Mouse (Mus musculus): ENCODE results near the gene Clpb.

The Clpb gene

DNA sequence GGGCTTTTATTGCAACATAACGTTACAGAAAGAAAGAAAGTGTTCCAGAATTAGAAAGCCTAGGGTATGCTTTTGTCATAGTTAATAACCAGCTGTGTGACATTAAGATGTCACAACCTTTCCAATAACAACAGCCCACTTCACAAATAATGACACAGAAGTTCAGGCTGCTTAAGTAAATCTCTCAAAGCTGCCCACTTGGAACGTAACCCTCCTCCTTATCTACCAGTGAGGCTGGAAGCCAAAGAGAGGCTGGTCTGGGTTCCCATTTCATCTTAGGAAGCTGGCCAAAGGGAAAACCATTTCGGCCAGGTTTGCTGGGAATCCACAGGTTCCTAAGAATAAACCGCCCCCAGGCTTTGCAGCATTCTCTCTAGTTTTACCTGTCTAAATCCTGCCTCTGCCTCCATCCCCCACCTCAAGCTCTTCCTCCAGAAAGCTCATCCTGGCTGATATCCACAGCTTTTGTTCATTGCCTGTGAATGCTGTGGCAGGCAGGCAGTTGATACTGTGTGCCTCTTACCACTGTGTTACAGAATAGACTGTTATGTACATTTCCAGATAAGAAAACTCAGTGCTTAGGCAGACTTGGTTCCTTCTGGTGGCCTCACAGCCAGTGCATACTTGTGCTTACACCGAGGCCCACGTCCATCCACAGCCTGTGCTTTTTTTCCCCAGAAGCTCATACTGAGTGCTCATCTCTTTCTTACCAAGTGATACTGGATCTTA is 12.8 kb downstream of the Clpb start:
- DNase-seq: no peak

DNA sequence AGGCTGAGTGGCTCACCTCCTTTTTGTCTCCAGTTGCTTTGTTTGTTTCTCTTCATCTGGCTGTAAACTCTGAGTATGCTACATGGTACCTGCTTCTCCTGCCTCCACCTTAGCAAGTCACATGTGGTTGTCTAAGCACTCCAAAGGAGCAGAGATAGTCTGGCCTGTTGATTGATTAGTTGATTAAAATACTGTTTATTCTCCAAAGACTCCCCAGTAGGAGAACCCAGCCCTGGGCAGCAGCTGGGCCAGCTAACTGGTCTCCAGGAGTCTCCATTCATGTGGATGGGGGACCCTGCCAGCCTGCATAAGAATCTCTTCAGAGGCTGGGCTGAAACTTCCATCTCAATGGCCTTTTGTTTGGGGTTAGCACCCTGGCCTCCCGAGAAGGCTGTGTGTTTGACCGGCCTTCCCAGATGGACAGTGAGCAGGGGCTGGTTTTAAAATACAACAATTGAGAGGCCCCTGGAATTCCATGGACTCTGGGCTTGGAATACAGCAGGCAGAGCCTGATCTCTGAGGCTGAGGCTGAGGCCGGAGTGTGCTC is 13.4 kb downstream of the Clpb start:
- no peak for DNase-seq

DNA sequence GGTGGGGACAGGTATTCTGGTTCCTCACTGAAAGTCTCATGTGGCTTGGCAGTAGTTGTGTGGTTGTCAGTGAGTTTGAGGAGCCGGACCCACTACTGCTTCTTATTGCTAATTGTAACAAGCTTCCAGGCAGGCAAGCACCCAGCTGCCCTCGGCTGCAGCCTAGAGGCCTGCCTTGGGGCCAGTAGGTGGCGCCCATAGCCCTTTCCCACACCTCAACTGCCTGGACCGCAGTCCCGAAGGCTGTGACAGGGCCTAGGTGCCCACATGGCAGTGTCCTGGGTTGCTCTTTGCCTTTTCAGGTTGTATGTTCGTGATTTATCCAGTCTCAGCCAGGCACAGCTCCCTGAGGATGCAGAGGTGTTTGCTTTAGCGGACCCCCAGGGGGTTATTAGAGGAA is 16.2 kb downstream of the Clpb start:
- DNase-seq: peak; percentile 83 to 90

DNA sequence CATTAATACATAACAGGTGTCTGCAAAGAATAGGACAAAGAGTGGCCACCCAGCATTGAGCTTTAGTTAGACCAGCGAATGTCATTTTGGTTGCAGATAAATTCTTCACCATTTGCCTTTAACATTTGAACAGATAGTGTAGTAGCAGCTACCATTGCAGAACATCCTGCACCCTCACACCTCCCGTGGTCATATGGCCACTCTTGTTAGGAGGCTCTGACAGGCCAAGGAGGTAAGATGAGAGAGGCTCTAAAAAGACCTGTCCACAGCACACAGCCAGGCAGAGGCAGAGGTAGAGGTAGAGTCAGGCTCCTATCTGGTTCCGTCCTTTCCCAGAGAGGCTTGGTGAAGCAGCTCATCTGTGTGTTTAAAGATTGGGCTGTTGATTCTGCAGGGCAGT is 17.5 kb downstream of the Clpb start:
- no peak for DNase-seq

DNA sequence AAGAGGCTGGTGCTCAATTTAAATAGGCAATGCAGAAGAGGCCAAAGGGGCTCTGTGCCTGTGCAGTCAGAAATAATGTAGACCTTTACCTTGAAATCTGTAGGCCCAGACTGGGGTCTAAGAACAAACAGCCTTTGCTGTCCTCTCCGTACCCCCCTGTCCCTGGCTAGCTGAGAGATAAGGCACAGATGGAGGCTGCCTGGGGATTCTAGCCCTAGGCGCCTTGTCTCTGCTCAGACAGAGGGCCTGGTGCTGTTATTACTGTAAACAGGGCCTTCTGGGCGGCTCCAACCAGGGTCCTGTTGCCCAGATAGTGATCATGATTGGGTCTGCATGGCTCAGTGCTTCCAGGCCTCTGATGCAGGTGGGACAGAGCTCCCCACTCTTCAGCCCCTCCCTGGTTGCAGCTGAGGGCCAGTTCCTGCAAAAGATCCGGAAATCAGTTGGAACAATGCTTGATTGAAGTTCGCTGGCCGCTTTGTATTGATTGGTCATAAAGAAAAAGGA is 18.2 kb downstream of the Clpb start:
- DNase-seq: no peak

DNA sequence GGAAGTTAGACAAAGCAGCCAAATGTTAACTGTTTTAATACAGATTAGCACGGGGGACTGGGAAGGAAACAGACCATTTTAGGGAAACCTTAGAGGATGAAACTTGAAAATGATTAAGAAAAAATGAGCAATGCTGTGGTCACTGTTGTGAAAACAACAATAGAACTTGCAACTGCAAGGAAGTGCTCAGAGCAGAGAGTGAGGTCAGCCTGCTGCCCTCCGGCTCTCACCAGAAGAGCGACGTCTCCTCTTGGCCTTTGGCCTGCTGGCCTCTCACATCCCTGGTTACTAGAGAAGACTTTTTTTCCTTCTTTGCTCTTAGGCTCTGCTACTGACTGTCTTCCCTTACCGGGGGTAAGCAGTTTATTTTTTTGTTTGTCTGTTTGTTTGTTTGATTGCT is 19.5 kb downstream of the Clpb start:
- DNase-seq: no peak

DNA sequence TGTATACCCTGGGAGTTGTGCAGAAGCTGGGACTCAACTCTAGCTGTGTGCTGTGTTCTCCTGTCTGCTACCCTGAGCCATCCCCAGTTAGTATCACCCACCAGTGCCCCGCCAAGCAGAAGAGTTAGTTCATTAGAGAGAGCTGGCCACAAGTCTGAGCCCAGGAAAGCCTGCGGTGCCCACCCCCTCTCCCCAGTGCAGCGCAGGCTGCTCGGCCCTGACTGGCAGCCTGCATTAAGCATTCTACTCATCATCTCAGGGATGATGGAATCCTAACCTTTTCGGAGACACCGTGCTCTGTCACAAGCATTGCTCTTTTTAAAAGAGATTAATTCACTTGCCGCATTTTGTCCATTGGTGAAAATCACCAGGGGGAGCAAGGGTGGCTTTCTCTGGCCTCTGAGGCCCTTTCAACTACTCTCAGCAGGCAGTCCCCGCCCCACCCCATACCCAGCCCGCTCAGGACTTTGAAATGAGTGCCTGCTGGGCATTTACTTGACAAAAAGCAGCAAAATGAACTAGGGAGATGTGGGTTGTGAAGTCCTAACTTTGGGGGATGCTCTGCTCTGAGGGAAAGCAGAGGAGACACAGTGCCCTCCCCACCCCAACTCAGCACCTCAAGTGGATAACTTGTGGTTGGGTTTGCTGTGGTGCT is 20.7 kb downstream of the Clpb start:
- no peak for DNase-seq

DNA sequence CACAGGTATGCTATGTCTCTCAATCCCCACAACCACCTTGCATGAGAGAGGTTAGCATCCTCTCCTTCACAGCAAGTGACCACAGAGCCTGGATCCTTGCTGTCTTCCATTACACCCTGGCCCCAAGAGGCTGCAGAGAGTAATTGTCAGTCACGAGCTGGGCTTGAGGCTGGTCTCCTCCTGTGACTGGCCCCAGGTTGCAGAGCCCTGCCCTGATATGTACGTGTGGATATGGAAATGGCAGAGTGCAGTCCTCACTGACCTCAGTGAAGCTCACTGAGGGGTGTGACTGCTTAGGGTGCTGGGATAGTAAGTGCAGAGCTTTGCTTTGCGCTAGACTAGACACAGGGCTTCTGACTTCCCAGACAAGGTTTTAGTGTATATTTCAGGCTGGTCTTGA is 21.2 kb downstream of the Clpb start:
- no peak for DNase-seq

DNA sequence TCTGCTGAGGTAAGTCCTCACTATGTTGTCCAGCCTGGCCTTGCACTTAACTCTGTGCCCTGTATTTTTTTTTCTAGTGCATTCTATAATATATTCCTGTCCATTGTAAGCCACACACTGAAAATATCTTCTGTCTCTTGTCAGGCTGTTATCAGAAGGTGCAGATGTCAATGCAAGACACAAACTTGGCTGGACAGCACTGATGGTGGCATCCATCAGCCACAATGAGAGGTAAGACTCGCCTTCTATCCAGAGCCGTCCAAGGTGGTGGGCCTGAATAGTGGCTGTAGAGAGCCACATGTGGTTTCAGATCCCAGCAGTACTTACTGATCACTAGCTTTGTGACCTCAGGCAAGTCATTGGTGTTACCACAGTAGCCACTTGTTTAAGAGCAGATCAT is 23.7 kb downstream of the Clpb start:
- DNase-seq: no peak

DNA sequence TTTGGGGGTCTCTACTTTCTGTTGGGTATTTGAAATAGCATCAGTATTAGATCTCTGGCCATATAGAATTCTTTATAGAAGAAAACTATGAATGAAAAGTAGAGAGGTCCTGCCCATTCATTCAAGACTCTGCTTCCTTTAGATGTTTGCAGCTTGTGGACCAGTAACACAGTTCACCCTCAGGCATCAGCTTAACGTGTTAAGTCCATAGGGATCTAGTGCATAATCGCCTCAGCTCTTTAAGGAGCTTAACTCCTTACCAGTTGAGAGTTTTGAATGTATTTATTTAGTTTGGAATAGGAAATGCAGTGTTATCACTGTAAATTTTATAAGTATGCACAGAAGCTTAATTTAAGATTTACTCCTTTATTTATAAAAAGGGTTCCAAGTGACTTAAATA is 27.0 kb downstream of the Clpb start:
- no peak for DNase-seq

DNA sequence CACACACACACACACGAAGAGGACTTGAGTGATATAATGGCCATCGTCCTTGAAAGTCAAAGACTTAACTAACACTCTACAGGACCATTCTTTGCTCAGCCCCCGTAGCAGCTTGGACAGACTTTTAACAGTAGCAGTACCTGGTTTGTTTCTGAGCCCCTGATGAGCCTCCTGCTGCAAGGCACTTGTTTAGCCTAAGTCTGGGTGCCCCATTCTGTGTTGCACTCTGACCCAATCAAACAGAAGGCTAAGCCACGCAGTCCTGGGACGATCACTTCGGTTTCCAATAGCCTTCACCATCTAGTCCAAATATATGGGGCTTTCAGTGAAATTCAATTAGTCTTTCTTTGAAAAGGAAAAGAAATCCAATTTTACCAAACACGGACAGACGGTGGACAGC is 28.4 kb downstream of the Clpb start:
- DNase-seq: no peak

DNA sequence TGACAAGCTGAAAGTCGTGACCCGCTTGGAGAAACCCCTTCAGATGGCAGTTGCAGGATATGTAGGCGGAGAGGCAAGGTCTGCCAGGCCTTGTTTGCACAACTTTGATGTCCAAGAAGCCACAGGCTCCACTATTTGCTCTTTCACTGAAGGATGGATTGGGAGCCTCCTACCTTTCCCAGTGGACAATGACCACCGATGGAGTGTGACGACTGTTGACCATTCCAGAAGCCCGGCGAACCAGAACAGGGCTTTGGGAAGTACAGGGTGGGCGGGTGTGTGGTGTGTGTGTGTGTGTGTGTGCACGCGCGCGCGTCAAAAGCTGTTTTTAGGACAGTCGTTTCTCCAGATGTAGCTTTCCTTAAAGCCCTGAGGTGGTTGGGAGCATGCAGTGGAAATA is 29.0 kb downstream of the Clpb start:
- no peak for DNase-seq

DNA sequence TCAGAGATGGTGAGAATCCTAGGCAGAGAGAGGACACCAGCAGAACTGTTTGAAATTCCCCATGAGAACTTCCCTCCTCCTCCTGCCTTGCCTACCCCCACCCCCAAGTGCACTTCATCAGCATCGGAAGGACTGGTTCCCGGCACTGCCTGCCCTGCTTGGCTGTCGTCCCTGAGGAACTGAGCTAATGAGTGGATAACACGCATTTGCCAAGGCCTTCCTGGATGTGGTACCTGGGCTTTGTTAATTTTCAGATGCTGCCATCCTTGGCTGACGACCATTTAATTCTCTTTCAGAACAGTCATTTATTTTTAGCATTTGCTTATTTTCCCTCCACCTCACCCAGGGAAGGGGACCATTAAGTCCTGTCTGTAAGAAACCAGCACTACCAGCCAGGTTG is 32.0 kb downstream of the Clpb start:
- peak; percentile 51 to 68 for DNase-seq

DNA sequence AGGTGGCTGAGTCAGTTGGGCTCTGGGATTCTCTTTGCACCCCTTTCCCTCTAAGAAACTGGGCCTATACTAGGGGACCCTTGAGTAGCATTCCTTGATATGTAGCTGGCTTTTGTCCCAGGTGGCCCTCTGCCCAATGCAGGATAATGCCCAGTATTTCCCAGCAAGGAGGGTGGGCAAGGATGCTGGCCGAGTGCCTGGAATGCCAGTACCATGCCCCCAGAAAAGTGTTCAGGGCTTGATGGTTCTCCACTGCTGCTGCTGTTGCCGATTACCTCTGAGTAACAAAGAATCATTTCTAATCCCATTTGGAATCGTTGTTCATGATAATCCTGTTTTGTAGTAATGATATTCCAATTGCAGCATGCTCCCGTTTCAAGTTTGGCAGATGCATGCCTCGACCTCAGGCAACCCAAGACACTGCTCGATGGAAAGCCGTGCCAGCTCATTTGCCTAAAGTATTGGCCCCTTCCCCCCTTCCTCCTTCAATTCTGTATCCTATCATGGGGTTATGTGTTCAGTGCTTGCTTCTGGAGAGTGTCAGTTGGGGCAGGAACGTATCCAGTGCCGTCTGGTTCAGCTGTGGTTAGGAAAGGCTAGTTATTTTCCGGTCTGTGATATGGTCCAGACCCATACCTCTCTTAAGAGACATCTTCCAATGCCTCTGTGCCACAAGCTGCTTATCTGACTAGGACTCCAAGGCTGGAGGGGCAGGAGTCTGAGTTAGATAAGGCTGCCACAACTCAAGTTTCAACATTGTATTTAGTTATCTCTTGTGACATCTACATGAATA is 33.7 kb downstream of the Clpb start:
- peak in 1 of 2 experiments; percentile 29 for DNase-seq

DNA sequence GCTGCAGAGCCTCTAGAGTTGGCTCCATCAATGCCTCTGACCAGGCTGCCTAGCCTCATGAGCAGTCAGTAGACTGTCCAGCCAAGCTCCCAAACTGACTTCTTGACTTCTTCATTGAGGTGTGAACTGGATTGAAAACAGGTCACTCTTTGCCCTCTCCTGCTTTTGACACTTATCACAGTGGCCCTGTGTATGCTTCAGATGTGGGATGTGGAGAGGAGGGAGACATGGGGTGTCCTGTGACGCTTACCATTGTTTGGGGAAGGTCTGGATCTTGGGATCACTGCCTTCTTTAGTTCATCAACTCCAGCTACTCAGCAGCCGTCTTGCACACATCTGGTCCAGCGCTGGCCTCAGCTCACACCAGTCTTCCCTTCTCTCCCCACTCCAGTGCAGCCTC is 36.9 kb downstream of the Clpb start:
- DNase-seq: no peak

DNA sequence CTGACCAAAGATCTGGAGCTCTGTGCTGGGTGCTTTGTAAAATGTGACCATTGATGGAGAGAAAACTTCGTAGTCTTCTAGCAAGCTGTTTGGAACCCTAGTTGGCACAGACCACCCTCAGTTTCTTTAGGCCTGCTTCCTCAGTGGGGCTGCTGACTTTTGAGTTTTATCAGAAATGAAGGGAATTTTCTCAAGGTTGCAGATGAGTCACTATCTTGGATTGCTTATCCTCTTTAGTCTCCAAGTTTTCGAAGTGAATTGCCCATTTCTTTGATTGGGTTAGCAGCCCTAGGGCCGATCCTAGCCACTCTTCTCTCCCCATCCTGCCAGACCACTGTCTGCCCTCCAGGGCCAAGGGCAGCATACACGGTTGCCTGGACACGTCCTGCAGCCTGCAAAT is 39.3 kb downstream of the Clpb start:
- DNase-seq: no peak

DNA sequence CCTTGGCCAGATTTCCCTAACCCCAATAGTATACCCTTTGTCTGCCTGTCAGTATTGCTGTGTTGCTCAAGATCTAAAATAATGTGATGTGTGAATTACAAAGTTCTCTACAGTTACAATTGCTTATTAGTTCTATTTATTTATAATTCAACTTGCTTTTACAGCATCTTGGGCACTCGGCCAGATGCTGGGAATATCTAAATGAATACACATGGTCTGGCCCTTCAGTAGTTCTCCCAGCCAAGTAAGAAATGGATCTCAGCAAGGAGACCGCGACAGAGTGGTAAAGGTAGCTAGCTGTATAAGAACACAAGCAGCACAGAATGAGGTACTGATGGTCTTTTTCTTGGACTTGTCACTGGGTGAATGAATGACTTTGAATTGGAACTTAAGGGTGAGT is 46.2 kb downstream of the Clpb start:
- no peak for DNase-seq

DNA sequence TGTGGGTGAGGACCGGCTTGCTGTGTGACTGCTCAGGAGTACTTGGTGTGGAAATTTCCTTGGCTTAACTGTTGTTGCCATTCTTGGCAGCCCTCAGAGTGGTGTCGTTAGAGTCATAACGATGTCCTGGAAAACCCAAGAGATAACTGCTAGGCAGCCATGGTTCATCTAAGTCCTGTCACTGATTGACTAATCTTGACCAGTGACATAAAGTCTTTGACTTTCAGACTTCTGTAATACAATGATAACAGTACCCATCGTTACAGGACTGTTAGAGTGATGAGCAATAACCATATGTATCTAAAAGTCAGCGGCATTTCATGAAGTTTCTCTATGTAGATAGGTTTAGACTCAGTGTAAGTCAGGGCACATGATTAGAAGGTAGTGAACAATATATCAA is 46.8 kb downstream of the Clpb start:
- no peak for DNase-seq

DNA sequence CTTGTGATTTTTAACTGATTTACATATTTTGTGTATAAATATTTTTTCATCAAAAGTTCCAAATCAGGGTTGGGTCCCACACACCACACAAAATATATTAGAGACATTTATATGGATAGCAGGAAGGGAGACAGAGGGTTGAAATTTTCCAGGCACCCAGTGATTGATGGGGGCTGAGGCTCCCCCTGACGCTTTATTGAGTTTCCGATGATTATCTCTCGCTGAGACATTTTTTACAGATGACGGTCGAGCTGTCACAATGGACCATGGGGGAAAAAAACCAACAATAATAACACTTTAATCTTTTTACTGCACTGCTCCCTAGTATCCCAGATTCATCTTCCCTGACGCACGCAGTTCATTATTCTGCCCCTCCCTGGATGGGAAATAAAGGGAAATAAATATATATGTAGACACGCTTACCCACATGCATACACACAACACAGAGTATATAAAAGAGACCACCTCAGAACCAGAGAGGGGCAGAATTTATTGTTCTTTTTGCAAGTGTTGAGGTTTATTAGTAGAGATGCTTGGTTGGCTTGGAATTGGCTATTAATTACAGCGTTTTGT is 50.5 kb downstream of the Clpb start:
- DNase-seq: no peak

DNA sequence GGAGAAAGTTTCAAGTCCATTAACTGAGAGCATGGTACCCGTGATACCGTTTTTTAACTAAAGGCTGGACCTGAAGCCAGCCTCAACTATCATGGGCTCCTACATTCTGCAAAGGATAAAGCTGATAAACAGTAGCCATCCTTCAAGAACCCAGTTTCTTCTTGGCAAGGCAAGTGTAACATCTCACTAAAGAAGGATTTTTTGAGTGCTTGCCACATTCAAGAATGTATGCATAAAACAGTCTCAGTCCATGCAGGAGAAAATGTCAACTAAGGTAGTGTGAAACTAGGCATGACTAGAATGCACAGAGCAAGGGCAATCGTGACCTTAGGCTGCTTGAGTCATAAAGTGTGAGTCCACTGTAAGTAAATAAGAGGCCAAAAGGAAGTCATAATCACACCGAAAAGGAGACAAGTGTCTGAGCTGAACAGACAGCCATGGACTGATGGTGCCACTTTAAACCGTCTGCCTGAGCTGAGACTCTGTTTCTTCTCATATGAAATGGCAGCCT is 51.7 kb downstream of the Clpb start:
- DNase-seq: no peak

DNA sequence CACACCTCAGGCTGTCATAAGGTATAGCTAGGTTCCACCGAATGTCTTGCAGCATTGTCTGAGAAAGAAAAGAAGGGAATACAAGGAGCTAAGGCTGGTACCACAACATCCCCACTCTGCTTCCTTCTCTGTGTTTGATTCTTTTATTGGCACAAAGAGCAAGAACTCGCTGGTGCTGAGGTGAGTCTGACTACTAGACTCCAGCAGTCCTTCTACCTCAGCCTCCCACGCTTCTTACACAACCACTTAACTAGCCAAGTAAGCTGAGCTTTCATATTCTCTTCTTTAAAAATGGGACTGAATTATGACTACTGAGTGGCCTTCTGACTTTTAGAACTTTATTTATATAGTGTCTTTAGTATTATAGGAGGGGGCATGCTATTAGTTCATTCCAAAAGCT is 56.9 kb downstream of the Clpb start:
- DNase-seq: no peak

DNA sequence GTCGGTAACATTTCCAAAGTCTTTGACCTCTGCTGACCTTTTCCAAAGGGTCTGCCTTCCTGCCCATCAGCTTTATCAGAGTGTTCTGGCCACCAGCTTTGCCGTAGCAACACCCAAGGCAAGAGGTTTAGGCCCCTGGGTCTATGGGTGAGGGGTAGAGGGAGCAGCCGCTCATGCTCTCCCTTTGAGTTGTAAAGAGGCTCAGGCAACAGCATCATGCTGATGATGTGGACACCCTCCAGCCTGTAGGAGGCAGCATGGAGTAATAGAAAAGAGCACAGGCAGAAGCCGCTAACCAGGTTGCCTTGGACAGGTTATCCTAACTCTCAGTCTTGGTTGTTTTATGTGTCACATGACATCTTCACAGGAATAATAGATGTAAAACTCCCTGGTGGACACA is 61.6 kb downstream of the Clpb start:
- DNase-seq: peak in 1 of 2 experiments; percentile 41

DNA sequence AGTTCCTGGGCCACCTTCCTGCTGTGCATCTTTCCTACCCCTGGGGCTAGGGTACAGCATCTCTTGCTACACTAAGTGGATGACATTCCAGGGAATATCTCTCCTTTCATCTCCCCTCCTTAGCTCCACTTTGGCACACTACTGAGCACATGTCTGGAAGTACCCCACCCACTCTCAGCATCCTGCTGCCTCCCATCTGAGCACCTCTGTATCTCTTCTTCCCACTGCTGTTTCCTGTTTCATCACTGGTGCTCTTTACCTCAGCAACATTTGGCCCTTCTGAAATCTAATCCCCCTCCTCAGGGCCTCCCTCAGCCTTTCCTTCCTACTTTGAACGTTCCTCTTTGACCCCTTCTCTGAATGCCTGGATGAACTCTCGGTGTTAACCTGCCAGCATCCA is 63.5 kb downstream of the Clpb start:
- DNase-seq: no peak

Measured in cerebellum, postnatal 25 days (tissue).